Mouse (Mus musculus) olfactory bulb, adult 2 months (tissue): ENCODE results near the gene Ncapd2. TPM values are rescaled to one million over a fixed set of nuclear protein-coding genes. Genes with fewer than 3 reads are reported as not detected.

Experiments
- H3K27ac ChIP-seq: fragments of 200-500 bp; 2 replicates; pipeline ENCODE4 v1.5.1; 2012; ENCODE audit warnings: low read depth, low read length; ENCODE audit not compliant: insufficient read depth
- H3K4me1 ChIP-seq: fragments of 200-500 bp; 2 replicates; pipeline ENCODE4 v1.6.1; 2012; ENCODE audit warnings: low read length; ENCODE audit not compliant: control insufficient read depth, insufficient read depth
- H3K4me3 ChIP-seq: fragments of 200-500 bp; 2 replicates; pipeline ENCODE4 v1.5.1; 2012; ENCODE audit warnings: mild to moderate bottlenecking, low read depth, low read length, moderate library complexity; ENCODE audit not compliant: insufficient read depth
- CTCF ChIP-seq: fragments of 200-500 bp; IDR thresholded peaks from 2 replicates; pipeline ENCODE4 v1.5.1; 2012; ENCODE audit warnings: low read depth, mild to moderate bottlenecking, low read length, moderate library complexity; ENCODE audit not compliant: insufficient read depth
- POLR2A ChIP-seq: fragments of 200-500 bp; IDR thresholded peaks from 2 replicates; pipeline ENCODE4 v1.6.1; 2012; ENCODE audit warnings: mild to moderate bottlenecking, low read depth, low read length, moderate library complexity; ENCODE audit not compliant: insufficient read depth
- WGBS: fragments of 180-500 bp; shearing (Covaris S2); methylation state at CpG from one replicate; pipeline ENCODE4 v1.1.7; 2018; 5-methylcytosine and 5-hydroxymethylcytosine counted together
- polyA plus RNA-seq: library from polyadenylated mRNA; stranded (reverse); fragments of >200 nt; gene quantifications from 2 replicates; pipeline ENCODE4 v1.2.4, GENCODE M21; 2012; ENCODE audit warnings: low replicate concordance; ENCODE audit not compliant: missing spikeins, insufficient read depth, insufficient read length

Gene Ncapd2
- polyA plus RNA-seq, 1 experiment = not detected

DNA sequence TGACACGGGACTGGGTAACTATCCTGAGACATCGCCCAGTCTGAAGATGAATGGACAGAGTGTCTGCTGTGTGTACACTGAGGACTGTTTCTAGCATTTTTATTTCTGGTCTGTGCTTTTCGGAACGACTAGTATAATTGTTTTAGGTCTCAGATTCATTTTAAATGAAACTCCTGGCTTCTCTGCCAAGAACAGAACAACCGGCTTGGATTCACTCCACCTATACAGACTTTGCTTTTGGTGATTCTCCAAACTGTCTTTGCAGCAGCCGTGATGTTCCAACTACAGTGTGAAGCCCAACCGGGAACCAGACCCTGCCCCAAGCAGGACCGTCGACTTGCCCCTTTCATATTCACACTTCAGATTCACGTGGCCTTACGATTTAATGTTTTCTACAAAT, 26.4 kb upstream of the Ncapd2 start:
- H3K4me3 ChIP-seq = no peak overlapping the region
- TF ChIP-seq POLR2A = no peak
- TF ChIP-seq CTCF = no peak

DNA sequence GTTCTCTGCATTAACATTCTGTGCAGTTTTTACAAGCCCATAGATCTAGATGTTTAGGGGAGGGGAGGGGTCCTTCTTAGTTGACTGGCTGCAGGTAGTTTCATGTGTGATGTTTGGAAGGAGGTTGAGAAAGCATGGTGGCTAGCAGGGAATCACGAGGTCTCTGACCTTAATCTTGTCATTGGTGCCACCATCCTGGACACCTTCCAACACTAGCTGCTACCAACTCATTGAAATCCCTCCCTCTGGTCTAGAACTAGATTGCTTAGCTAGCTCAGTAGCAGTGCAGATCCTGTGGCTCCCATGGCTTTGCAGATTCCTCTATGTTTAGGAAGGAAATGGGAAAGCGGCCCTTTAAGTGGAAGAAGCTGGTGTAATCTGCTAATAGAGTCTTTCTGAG, 25.4 kb upstream of the Ncapd2 start:
- WGBS = 64% methylated on average over 2 of the region's 2 CpGs
- H3K4me3 ChIP-seq = no peak overlapping the region

More for the DNA sequence above, 26.4 kb upstream of the Ncapd2 start:
- WGBS = 75% methylated on average over 11 of the region's 11 CpGs
- Histone ChIP-seq H3K27ac (no peak overlapping the region), H3K4me1 (no peaks in the 10 kb centered on the region)

GRCm38 (mm10) chr6:125215148-125215954, 23.9 kb upstream of the Ncapd2 start, which contains the start of gene Vamp1:
TSS of gene Vamp1 (plus strand) at chr6:125215551.
- H3K27ac ChIP-seq = peak within 1 kb of the TSS; percentile 88
- TF ChIP-seq CTCF (no peak), POLR2A (peak; percentile 90)
- WGBS = under 1% methylated on average over 48 of the region's 48 CpGs
- peak within 1 kb of the TSS; percentile 96 for H3K4me3 ChIP-seq
- H3K4me1 ChIP-seq = no peaks in the 10 kb centered on the region

More for the DNA sequence above, 25.4 kb upstream of the Ncapd2 start:
- no peak for TF ChIP-seq CTCF
- TF ChIP-seq POLR2A = no peak
- no peak overlapping the region for H3K27ac ChIP-seq
- H3K4me1 ChIP-seq = no peaks in the 10 kb centered on the region

DNA sequence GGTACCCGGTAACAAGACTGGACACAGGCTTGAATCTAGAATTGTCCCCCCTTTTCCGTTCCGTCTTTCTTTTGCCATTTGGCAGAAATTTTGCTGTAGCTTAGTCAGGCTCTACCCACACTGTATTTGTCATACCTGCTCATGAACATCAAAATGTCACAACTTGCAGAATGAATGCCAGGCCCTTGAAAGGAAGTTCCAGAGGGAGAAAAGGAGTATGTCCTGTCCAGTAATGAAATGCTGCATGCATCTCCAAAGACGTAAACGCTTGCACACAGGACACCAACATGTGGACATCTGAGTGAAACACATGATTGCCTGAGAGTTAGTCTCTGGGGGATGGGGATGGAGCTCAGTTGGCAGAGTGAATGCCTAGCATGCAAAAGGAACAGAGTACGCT, 22.2 kb upstream of the Ncapd2 start:
- no peak for TF ChIP-seq POLR2A
- no peak for TF ChIP-seq CTCF
- Histone ChIP-seq H3K4me3 (no peak overlapping the region), H3K27ac (no peak overlapping the region), H3K4me1 (no peaks in the 10 kb centered on the region)
- WGBS = 70% methylated on average over 6 of the region's 6 CpGs

DNA sequence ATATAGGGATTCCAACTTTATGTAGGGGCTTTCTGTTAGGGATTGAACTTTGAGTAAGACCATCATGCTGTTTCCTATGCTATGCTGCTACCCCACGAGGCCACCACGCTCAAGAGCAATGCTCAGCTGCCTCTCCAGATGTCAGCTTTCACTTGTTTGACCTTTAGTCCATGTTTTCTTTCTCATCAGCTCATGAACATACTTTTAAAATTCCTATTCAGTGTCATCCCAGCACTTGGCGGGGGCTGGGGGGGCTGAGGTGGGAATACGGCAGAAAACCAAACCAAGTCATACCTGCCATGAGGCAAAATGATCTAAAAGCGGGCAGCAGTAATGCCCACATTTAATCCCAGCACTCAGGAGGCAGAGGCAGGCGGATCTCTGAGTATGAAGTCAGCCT, 21.6 kb upstream of the Ncapd2 start:
- Histone ChIP-seq H3K27ac (no peak overlapping the region), H3K4me3 (no peak overlapping the region), H3K4me1 (no peaks in the 10 kb centered on the region)
- 75% methylated on average over 6 of the region's 6 CpGs for WGBS
- TF ChIP-seq CTCF = no peak
- no peak for TF ChIP-seq POLR2A

DNA sequence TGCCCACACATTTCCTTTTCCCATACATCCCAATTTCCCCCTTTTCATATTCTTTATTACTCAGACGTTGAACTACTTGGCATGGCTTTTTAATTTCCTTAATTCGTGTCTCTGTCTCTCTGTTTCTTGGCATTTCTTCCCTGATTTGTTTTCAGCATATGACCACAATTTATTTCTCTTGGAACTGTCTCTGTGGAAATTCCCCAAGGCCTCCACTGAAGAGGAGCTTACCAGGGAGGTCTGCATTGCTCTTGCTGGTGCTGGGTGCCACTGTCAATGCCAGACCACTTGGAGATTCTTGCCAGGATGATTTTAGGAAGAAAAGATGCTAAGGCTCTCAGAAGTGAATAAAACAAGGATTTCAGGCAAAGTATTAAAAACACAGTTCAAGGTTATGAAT, 21.1 kb upstream of the Ncapd2 start:
- Histone ChIP-seq H3K27ac (no peak overlapping the region), H3K4me1 (no peaks in the 10 kb centered on the region), H3K4me3 (no peak overlapping the region)
- no peak for TF ChIP-seq POLR2A
- no peak for TF ChIP-seq CTCF
- 23% methylated on average over 2 of the region's 2 CpGs for WGBS

- H3K4me3 ChIP-seq = no peak overlapping the region
- no peaks in the 10 kb centered on the region for H3K4me1 ChIP-seq
- WGBS = 88% methylated on average over 1 of the region's 1 CpGs
- TF ChIP-seq CTCF = no peak
- TF ChIP-seq POLR2A = no peak
- no peak overlapping the region for H3K27ac ChIP-seq
Observed at GRCm38 (mm10) chr6:125210436-125210835, 18.9 kb upstream of the Ncapd2 start.

DNA sequence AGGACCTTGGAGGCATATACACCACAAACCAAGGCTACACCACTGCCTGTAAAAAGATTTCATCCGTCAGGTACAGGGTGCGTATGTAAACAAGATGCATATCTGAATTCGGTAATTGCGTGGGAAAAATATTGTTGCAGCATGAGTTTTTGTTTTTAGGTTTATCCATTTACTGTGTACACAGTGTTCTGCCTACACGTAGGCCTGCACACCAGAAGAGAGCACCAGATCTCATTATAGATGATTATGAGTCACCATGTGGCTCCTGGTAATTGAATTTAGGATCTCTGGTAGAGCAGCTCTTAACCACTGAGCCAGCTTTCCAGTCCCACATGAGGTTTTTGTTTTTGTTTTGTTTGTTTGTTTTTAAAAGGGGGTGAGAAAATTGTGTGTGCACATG, 5.7 kb upstream of the Ncapd2 start:
- H3K27ac ChIP-seq = peak overlapping the region; percentile 46
- 47% methylated on average over 5 of the region's 5 CpGs for WGBS

DNA sequence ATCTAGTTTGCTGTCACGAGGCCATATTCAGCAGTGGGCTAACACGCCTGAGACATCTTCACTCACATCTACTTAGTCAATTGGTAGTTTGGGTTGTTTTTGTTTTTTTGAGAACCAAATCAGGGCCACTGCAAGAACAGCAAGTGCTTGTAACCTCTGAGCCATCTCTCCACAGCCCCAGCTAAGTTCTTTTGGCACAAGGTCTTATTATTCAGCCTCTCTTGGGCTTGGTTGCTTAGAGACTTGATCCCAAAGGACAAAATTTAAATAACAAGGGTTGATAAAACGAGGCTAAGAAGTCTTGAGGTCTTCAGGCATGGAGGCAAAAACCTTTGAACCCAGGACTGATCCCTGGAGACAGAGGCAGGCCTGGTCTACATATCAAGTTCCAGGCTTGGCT, 4.8 kb upstream of the Ncapd2 start:
- Histone ChIP-seq H3K4me3 (no peak overlapping the region), H3K4me1 (peaks cover 5% of the 10 kb centered on the region; the same call in 1 of the 2 replicates), H3K27ac (no peak overlapping the region)
- TF ChIP-seq POLR2A = no peak
- no peak for TF ChIP-seq CTCF
- WGBS = 45% methylated on average over 3 of the region's 3 CpGs

More for the DNA sequence above, 5.7 kb upstream of the Ncapd2 start:
- H3K4me3 ChIP-seq = no peak overlapping the region
- TF ChIP-seq CTCF = no peak
- H3K4me1 ChIP-seq = peaks cover 5% of the 10 kb centered on the region; the same call in 1 of the 2 replicates

DNA sequence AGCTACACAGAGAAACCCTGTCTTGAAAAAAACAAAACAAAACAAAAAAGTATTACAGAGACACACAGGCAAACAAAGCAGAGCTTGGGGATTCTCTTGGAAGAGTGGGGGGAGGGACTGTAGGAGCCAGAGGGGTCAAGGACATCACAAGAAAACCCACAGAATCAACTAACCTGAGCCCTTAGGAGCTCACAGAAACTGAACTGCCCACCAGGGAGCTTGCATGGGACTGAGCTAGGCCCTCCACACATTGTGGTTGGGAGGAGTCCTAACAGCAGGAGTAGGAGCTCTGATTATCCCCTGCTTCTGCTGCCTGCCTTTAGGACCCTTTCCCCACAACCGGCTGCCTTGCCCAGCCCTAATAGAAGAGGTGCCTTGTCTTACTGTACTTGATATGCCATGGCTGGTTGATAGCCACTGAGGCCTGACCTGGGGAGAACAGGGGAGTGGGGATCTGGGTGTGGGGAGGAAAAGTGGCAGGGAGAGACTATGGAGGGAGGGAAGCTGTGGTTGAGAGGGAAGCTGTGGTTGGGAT, 4.1 kb upstream of the Ncapd2 start:
- H3K4me3 ChIP-seq = no peak overlapping the region
- H3K27ac ChIP-seq = peak overlapping the region; percentile 75
- WGBS = 39% methylated on average over 1 of the region's 1 CpGs
- TF ChIP-seq CTCF = no peak
- TF ChIP-seq POLR2A = no peak
- H3K4me1 ChIP-seq = peaks cover 5% of the 10 kb centered on the region; the same call in 1 of the 2 replicates
